Mouse (Mus musculus): ENCODE measurements around the gene Dhrs13. TPM values are rescaled to one million over a fixed set of nuclear protein-coding genes. Genes with fewer than 3 reads are reported as not detected.

The Dhrs13 gene
- total RNA-seq (2015) (6.7 and 7.2 TPM in 2 replicates), total RNA-seq (2017) (5.6 and 9.7 TPM in 2 replicates)

- peak; percentile 96 for ATAC-seq (replicated peaks; ENCODE audit: poor library complexity)
These were observed at the start of gene Dhrs13 for GRCm38 (mm10) chr11:78031947-78032808. Gene Dhrs13 (plus strand): TSS chr11:78032280.

GRCm38 (mm10) chr11:77982441-77982905 lies 49.6 kb upstream of the Dhrs13 start, which contains the start of gene Phf12:
Gene Phf12 (plus strand): TSS chr11:77982754.
- ATAC-seq (replicated peaks; ENCODE audit: poor library complexity): peak; percentile 76

- ATAC-seq (replicated peaks; ENCODE audit: poor library complexity): 0 out of 2 replicates have a peak, but pooled peaks have one; percentile 10
These were observed 48.7 kb upstream of the Dhrs13 start for GRCm38 (mm10) chr11:77983191-77983936.

- no peak for ATAC-seq (replicated peaks; ENCODE audit: poor library complexity)
These were observed 47.9 kb upstream of the Dhrs13 start for GRCm38 (mm10) chr11:77983937-77984835.

- no peak for ATAC-seq (replicated peaks; ENCODE audit: poor library complexity)
These were observed 47.2 kb upstream of the Dhrs13 start for GRCm38 (mm10) chr11:77984836-77985231.

- no peak for ATAC-seq (replicated peaks; ENCODE audit: poor library complexity)
These were observed 46.5 kb upstream of the Dhrs13 start for GRCm38 (mm10) chr11:77985541-77986065.

- no peak for ATAC-seq (replicated peaks; ENCODE audit: poor library complexity)
These were observed 42.9 kb upstream of the Dhrs13 start for GRCm38 (mm10) chr11:77989071-77989690.

- ATAC-seq (replicated peaks; ENCODE audit: poor library complexity): no peak
These were observed 36.5 kb upstream of the Dhrs13 start for GRCm38 (mm10) chr11:77995556-77995955.

- no peak for ATAC-seq (replicated peaks; ENCODE audit: poor library complexity)
These were observed 25.6 kb upstream of the Dhrs13 start for GRCm38 (mm10) chr11:78006446-78006845.

- peak; percentile 87 for ATAC-seq (replicated peaks; ENCODE audit: poor library complexity)
These were observed 12.4 kb upstream of the Dhrs13 start for GRCm38 (mm10) chr11:78019676-78020075.

- peak; percentile 77 for ATAC-seq (replicated peaks; ENCODE audit: poor library complexity)
These were observed 8.5 kb upstream of the Dhrs13 start for GRCm38 (mm10) chr11:78023607-78024006.

GRCm38 (mm10) chr11:78029240-78029639 lies 2.8 kb upstream of the Dhrs13 start:
- ATAC-seq (replicated peaks; ENCODE audit: poor library complexity): no peak

GRCm38 (mm10) chr11:78030600-78030999 lies 1.5 kb upstream of the Dhrs13 start:
- no peak for ATAC-seq (replicated peaks; ENCODE audit: poor library complexity)

- ATAC-seq (replicated peaks; ENCODE audit: poor library complexity): no peak
These were observed 691 bp upstream of the Dhrs13 start for GRCm38 (mm10) chr11:78031389-78031788.

- no peak for ATAC-seq (replicated peaks; ENCODE audit: poor library complexity)
These were observed 722 bp downstream of the Dhrs13 start for GRCm38 (mm10) chr11:78032809-78033195.

- ATAC-seq (replicated peaks; ENCODE audit: poor library complexity): no peak
These were observed 2.0 kb downstream of the Dhrs13 start for GRCm38 (mm10) chr11:78033931-78034617.

- no peak for ATAC-seq (replicated peaks; ENCODE audit: poor library complexity)
These were observed 4.7 kb downstream of the Dhrs13 start for GRCm38 (mm10) chr11:78036791-78037190.

- ATAC-seq (replicated peaks; ENCODE audit: poor library complexity): peak; percentile 82
These were observed 6.0 kb downstream of the Dhrs13 start, which contains the start of gene Flot2 for GRCm38 (mm10) chr11:78037831-78038752. Gene Flot2 (plus strand): TSS chr11:78037931.
